Mouse (Mus musculus) heart, adult 2 months (tissue): ENCODE measurements around the gene 4921504E06Rik.

Source experiments
- CTCF ChIP-seq: fragments of 200-600 bp; IDR thresholded peaks from 2 replicates; pipeline ENCODE4 v1.8.1; 2022; ENCODE audit warnings: antibody characterized with exemption, mild to moderate bottlenecking, moderate library complexity
- POLR2A ChIP-seq: fragments of 200-500 bp; IDR thresholded peaks from 2 replicates; pipeline ENCODE4 v1.6.1; 2011; ENCODE audit warnings: mild to moderate bottlenecking, low read depth, low read length, control low read depth; ENCODE audit not compliant: insufficient read depth

DNA sequence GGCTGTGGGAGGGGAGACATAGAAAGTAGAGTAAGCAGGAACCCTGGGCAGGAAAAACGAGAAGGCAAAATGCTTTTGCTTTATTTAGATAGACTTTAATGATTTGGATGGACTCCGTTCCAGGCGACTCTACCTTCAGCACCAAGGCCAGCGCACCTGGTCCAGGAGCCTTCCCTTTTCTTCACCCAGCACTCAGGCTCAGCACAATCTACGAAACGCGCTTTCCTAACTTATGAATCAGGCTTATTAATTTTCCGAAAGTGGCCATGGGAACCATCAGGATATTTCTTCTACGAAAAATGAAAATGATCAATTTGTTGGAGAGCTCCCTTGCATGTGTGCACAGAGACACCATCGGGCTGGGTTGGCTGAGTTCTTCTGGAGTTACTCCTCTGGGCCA is 124.7 kb downstream of the 4921504E06Rik start:
- TF ChIP-seq CTCF, result no peak
- no peak for TF ChIP-seq POLR2A
